Mouse (Mus musculus) forebrain, embryonic 10.5 days (tissue): Measurements from ENCODE around the gene Gstp1. TPM values are rescaled to one million over a fixed set of nuclear protein-coding genes. Genes with fewer than 3 reads are reported as not detected.
"Not testable (repeated sequence)": the region's sequence is repeated elsewhere in the genome, so short reads cannot be mapped to it uniquely, and the experiment has no call there.

Source experiments
- DNase-seq: peaks from one replicate; pipeline ENCODE4 v3.0.0-alpha.2; 2017; ENCODE audit warnings: low spot score; ENCODE audit errors: extremely low spot score
- H3K27ac ChIP-seq: fragments of 300-500 bp; sonication (generic); 2 replicates; pipeline ENCODE4 v1.5.1; 2016; ENCODE audit warnings: mild to moderate bottlenecking
- H3K27me3 ChIP-seq: fragments of 300-500 bp; sonication (generic); 2 replicates; pipeline ENCODE4 v1.6.1; 2016; ENCODE audit warnings: mild to moderate bottlenecking; ENCODE audit not compliant: poor library complexity, severe bottlenecking
- H3K36me3 ChIP-seq: fragments of 300-500 bp; sonication (generic); replicated peaks from 2 replicates; pipeline ENCODE4 v1.6.1; 2016; ENCODE audit warnings: mild to moderate bottlenecking, moderate library complexity
- H3K4me1 ChIP-seq: fragments of 300-500 bp; sonication (generic); 2 replicates; pipeline ENCODE4 v1.6.1; 2016
- H3K4me3 ChIP-seq: fragments of 300-500 bp; sonication (generic); 2 replicates; pipeline ENCODE4 v1.5.1; 2016; ENCODE audit warnings: mild to moderate bottlenecking, moderate library complexity
- H3K9me3 ChIP-seq: fragments of 300-500 bp; sonication (generic); 2 replicates; pipeline ENCODE4 v1.6.1; 2016; ENCODE audit warnings: mild to moderate bottlenecking, moderate library complexity
- WGBS: fragments of 180-500 bp; shearing (Covaris S2); methylation state at CpG from one replicate; pipeline ENCODE4 v1.1.7; 2016; 5-methylcytosine and 5-hydroxymethylcytosine counted together
- polyA plus RNA-seq: library from polyadenylated mRNA; unstranded; fragments of >200 nt; fragmentation: Nextera tagmentation; extraction: Ambion mirVana; gene quantifications from 2 replicates; pipeline ENCODE4 v1.2.1, GENCODE M21; 2016

Gene Gstp1
- polyA plus RNA-seq, 1 experiment from 2014 or later: 412 TPM

GRCm38 (mm10) chr19:4071406-4071805 is 33.6 kb upstream of the Gstp1 start:
- Histone ChIP-seq H3K4me1 (peaks cover 7% of the 10 kb centered on the region; the same call in 1 of the 2 replicates), H3K36me3 (no peaks in the 10 kb centered on the region), H3K27me3 (no peaks in the 10 kb centered on the region), H3K27ac (no peak overlapping the region), H3K9me3 (no peaks in the 10 kb centered on the region), H3K4me3 (no peak overlapping the region)
- no peak for DNase-seq
- 92% methylated on average over 6 of the region's 6 CpGs for WGBS

GRCm38 (mm10) chr19:4070756-4071155 is 33.0 kb upstream of the Gstp1 start:
- Histone ChIP-seq H3K27me3 (no peaks in the 10 kb centered on the region), H3K9me3 (no peaks in the 10 kb centered on the region), H3K27ac (no peak overlapping the region), H3K36me3 (no peaks in the 10 kb centered on the region), H3K4me1 (peaks cover 7% of the 10 kb centered on the region; the same call in 1 of the 2 replicates), H3K4me3 (no peak overlapping the region)
- no peak for DNase-seq
- 83% methylated on average over 8 of the region's 8 CpGs for WGBS

- H3K36me3 ChIP-seq: no peaks in the 10 kb centered on the region
- H3K27me3 ChIP-seq: no peaks in the 10 kb centered on the region
- H3K27ac ChIP-seq: no peak overlapping the region
- H3K4me1 ChIP-seq: peaks cover 7% of the 10 kb centered on the region; the same call in 1 of the 2 replicates
- no peak overlapping the region for H3K4me3 ChIP-seq
- 81% methylated on average over 15 of the region's 15 CpGs for WGBS
- DNase-seq: no peak
- no peaks in the 10 kb centered on the region for H3K9me3 ChIP-seq
Measured at GRCm38 (mm10) chr19:4070311-4070710, 32.5 kb upstream of the Gstp1 start.

- H3K27me3 ChIP-seq: no peaks in the 10 kb centered on the region
- H3K27ac ChIP-seq: no peak overlapping the region
- H3K4me3 ChIP-seq: no peak overlapping the region
- WGBS: 71% methylated on average over 15 of the region's 15 CpGs
- peaks cover 7% of the 10 kb centered on the region; the same call in 1 of the 2 replicates for H3K4me1 ChIP-seq
- DNase-seq: no peak
- no peaks in the 10 kb centered on the region for H3K9me3 ChIP-seq
- H3K36me3 ChIP-seq: no peaks in the 10 kb centered on the region
Measured at GRCm38 (mm10) chr19:4068717-4069410, 31.1 kb upstream of the Gstp1 start.

- not testable (repeated sequence) for DNase-seq, H3K4me1 ChIP-seq, H3K27me3 ChIP-seq, H3K27ac ChIP-seq, H3K4me3 ChIP-seq, H3K9me3 ChIP-seq, H3K36me3 ChIP-seq
- WGBS: 90% methylated on average over 2 of the region's 2 CpGs
Measured at GRCm38 (mm10) chr19:4068242-4068641, 30.5 kb upstream of the Gstp1 start.

GRCm38 (mm10) chr19:4066877-4067276 is 29.1 kb upstream of the Gstp1 start:
- Histone ChIP-seq H3K4me1 (peaks cover 7% of the 10 kb centered on the region; the same call in 1 of the 2 replicates), H3K36me3 (no peaks in the 10 kb centered on the region), H3K27me3 (no peaks in the 10 kb centered on the region), H3K27ac (no peak overlapping the region), H3K9me3 (no peaks in the 10 kb centered on the region), H3K4me3 (no peak overlapping the region)
- no peak for DNase-seq

- H3K4me3 ChIP-seq: no peak overlapping the region
- H3K36me3 ChIP-seq: no peaks in the 10 kb centered on the region
- H3K4me1 ChIP-seq: peaks cover 7% of the 10 kb centered on the region; the same call in 1 of the 2 replicates
- H3K27ac ChIP-seq: no peak overlapping the region
- no peaks in the 10 kb centered on the region for H3K27me3 ChIP-seq
- no peaks in the 10 kb centered on the region for H3K9me3 ChIP-seq
- 90% methylated on average over 6 of the region's 6 CpGs for WGBS
- DNase-seq: no peak
Measured at GRCm38 (mm10) chr19:4066280-4066679, 28.5 kb upstream of the Gstp1 start.

- not testable (repeated sequence) for H3K36me3 ChIP-seq, H3K27ac ChIP-seq, H3K4me3 ChIP-seq, DNase-seq, H3K4me1 ChIP-seq, H3K27me3 ChIP-seq, H3K9me3 ChIP-seq
- WGBS: 59% methylated on average over 7 of the region's 11 CpGs
Measured at GRCm38 (mm10) chr19:4064501-4064900, 26.7 kb upstream of the Gstp1 start.

GRCm38 (mm10) chr19:4063357-4063756 is 25.6 kb upstream of the Gstp1 start:
- H3K4me1 ChIP-seq, H3K9me3 ChIP-seq, H3K4me3 ChIP-seq, H3K27me3 ChIP-seq, H3K27ac ChIP-seq, DNase-seq, H3K36me3 ChIP-seq: not testable (repeated sequence)
- 94% methylated on average over 4 of the region's 4 CpGs for WGBS

- no peaks in the 10 kb centered on the region for H3K27me3 ChIP-seq
- H3K9me3 ChIP-seq: no peaks in the 10 kb centered on the region
- 91% methylated on average over 6 of the region's 6 CpGs for WGBS
- H3K4me3 ChIP-seq: no peak overlapping the region
- no peak for DNase-seq
- H3K36me3 ChIP-seq: no peaks in the 10 kb centered on the region
- no peak overlapping the region for H3K27ac ChIP-seq
- H3K4me1 ChIP-seq: 0 out of 2 replicates have a peak, but pooled peaks cover 6% of the 10 kb centered on the region
Measured at GRCm38 (mm10) chr19:4060899-4061465, 23.2 kb upstream of the Gstp1 start.

- WGBS: 89% methylated on average over 8 of the region's 8 CpGs
- not testable (repeated sequence) for H3K9me3 ChIP-seq
Measured at GRCm38 (mm10) chr19:4060044-4060898, 22.5 kb upstream of the Gstp1 start.

GRCm38 (mm10) chr19:4059069-4059740 is 21.4 kb upstream of the Gstp1 start, which contains the start of gene Gstp3:
Gene Gstp3 (minus strand): TSS chr19:4059569.
- Histone ChIP-seq H3K36me3 (no peaks in the 10 kb centered on the region), H3K9me3 (no peaks in the 10 kb centered on the region), H3K4me1 (0 out of 2 replicates have a peak, but pooled peaks cover 6% of the 10 kb centered on the region), H3K4me3 (no peak within 1 kb of the TSS), H3K27ac (no peak within 1 kb of the TSS), H3K27me3 (no peaks in the 10 kb centered on the region)
- 88% methylated on average over 15 of the region's 15 CpGs for WGBS
- no peak for DNase-seq

More at GRCm38 (mm10) chr19:4060044-4060898, 22.5 kb upstream of the Gstp1 start:
- DNase-seq, H3K4me3 ChIP-seq, H3K4me1 ChIP-seq, H3K27me3 ChIP-seq, H3K36me3 ChIP-seq, H3K27ac ChIP-seq: not testable (repeated sequence)
